Mouse (Mus musculus): ENCODE results near the gene Oprm1. TPM values are rescaled to one million over a fixed set of nuclear protein-coding genes. Genes with fewer than 3 reads are reported as not detected.

Oprm1 gene
- polyA plus RNA-seq, 1 experiment = 2.1 TPM

GRCm38 (mm10) chr10:6790226-6790625 is 31.9 kb downstream of the Oprm1 start:
- Histone ChIP-seq H3K4me1 (ENCODE audit: control insufficient read depth, insufficient read depth, low read length) (no peaks in the 10 kb centered on the region), H3K27me3 (ENCODE audit: control insufficient read depth, insufficient read depth, low read length) (no peaks in the 10 kb centered on the region), H3K27ac (ENCODE audit: insufficient read depth, low read length) (no peak overlapping the region), H3K4me3 (replicated peaks; ENCODE audit: insufficient read depth, low read depth, low read length) (no peak overlapping the region)
- TF ChIP-seq POLR2A (IDR thresholded peaks at IDR 0.05; ENCODE audit: borderline replicate concordance, insufficient read depth, low read length) (no peak), CTCF (IDR thresholded peaks at IDR 0.05; ENCODE audit: borderline replicate concordance, insufficient read depth, low read depth, low read length) (no peak)
- no peak for DNase-seq

DNA sequence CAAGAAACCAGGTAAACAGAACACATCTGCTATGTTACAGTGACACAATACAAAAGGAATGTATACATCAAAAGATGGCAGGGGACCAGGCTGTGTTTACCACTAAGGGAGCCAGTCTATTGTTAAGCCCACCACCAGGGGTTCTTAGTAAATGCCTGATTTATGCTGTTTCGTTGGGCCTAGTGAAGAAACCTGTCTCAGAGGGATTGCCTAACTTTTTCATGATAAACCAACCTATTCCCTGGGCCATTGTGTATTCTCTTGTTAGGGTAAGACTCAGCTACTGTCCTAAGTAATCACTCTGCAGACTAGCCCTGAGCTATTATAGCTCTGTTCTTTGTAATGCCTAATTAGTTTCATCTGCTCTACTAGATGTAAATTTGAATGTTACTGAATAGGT is 62.3 kb downstream of the Oprm1 start:
- H3K4me3 ChIP-seq (replicated peaks; ENCODE audit: insufficient read depth, low read depth, low read length) = no peak overlapping the region
- H3K27me3 ChIP-seq (ENCODE audit: control insufficient read depth, insufficient read depth, low read length) = no peaks in the 10 kb centered on the region
- DNase-seq = no peak
- H3K27ac ChIP-seq (ENCODE audit: insufficient read depth, low read length) = no peak overlapping the region
- TF ChIP-seq POLR2A (IDR thresholded peaks at IDR 0.05; ENCODE audit: borderline replicate concordance, insufficient read depth, low read length) (no peak), CTCF (IDR thresholded peaks at IDR 0.05; ENCODE audit: borderline replicate concordance, insufficient read depth, low read depth, low read length) (no peak)
- WGBS = 21% methylated on average over 1 of the region's 1 CpGs
- H3K4me1 ChIP-seq (ENCODE audit: control insufficient read depth, insufficient read depth, low read length) = no peaks in the 10 kb centered on the region

- no peaks in the 10 kb centered on the region for H3K27me3 ChIP-seq (ENCODE audit: control insufficient read depth, insufficient read depth, low read length)
- H3K27ac ChIP-seq (ENCODE audit: insufficient read depth, low read length) = no peak overlapping the region
- 89% methylated on average over 1 of the region's 1 CpGs for WGBS
- no peak for TF ChIP-seq POLR2A (IDR thresholded peaks at IDR 0.05; ENCODE audit: borderline replicate concordance, insufficient read depth, low read length)
- TF ChIP-seq CTCF (IDR thresholded peaks at IDR 0.05; ENCODE audit: borderline replicate concordance, insufficient read depth, low read depth, low read length) = no peak
- H3K4me1 ChIP-seq (ENCODE audit: control insufficient read depth, insufficient read depth, low read length) = no peaks in the 10 kb centered on the region
- DNase-seq = no peak
- H3K4me3 ChIP-seq (replicated peaks; ENCODE audit: insufficient read depth, low read depth, low read length) = no peak overlapping the region
These were observed 83.9 kb downstream of the Oprm1 start for GRCm38 (mm10) chr10:6842225-6842624.

DNA sequence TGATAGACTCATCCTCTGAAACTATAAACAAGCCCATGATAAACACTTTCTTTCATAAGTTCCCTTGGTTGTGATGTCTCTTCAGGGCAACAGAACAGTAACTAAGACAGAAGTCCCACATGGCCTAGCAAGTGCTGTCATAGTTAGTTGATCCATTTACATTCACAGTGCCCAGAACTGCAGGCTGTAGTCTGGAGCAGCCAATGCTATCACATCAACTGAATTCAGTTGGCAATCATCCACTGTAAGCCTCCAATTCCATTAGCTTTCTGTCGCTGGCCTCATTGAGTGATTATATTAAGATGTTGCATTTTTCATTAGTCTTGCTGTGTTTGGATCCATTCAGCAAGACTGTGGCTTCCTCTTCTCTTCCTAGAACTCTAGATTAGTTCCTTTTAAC is 88.0 kb downstream of the Oprm1 start:
- H3K27ac ChIP-seq (ENCODE audit: insufficient read depth, low read length) = no peak overlapping the region
- no peaks in the 10 kb centered on the region for H3K27me3 ChIP-seq (ENCODE audit: control insufficient read depth, insufficient read depth, low read length)
- H3K4me3 ChIP-seq (replicated peaks; ENCODE audit: insufficient read depth, low read depth, low read length) = no peak overlapping the region
- no peak for DNase-seq
- no peak for TF ChIP-seq CTCF (IDR thresholded peaks at IDR 0.05; ENCODE audit: borderline replicate concordance, insufficient read depth, low read depth, low read length)
- 15% methylated on average over 1 of the region's 1 CpGs for WGBS
- peaks cover 5% of the 10 kb centered on the region for H3K4me1 ChIP-seq (ENCODE audit: control insufficient read depth, insufficient read depth, low read length)

GRCm38 (mm10) chr10:6848162-6848754 is 90.0 kb downstream of the Oprm1 start:
- H3K27ac ChIP-seq (ENCODE audit: insufficient read depth, low read length) = no peak overlapping the region
- no peak for DNase-seq
- no peak overlapping the region for H3K4me3 ChIP-seq (replicated peaks; ENCODE audit: insufficient read depth, low read depth, low read length)
- TF ChIP-seq POLR2A (IDR thresholded peaks at IDR 0.05; ENCODE audit: borderline replicate concordance, insufficient read depth, low read length) (no peak), CTCF (IDR thresholded peaks at IDR 0.05; ENCODE audit: borderline replicate concordance, insufficient read depth, low read depth, low read length) (no peak)
- no peaks in the 10 kb centered on the region for H3K27me3 ChIP-seq (ENCODE audit: control insufficient read depth, insufficient read depth, low read length)
- WGBS = 12% methylated on average over 7 of the region's 7 CpGs
- peaks cover 5% of the 10 kb centered on the region for H3K4me1 ChIP-seq (ENCODE audit: control insufficient read depth, insufficient read depth, low read length)

- Histone ChIP-seq H3K27me3 (ENCODE audit: control insufficient read depth, insufficient read depth, low read length) (no peaks in the 10 kb centered on the region), H3K4me3 (replicated peaks; ENCODE audit: insufficient read depth, low read depth, low read length) (no peak overlapping the region), H3K4me1 (ENCODE audit: control insufficient read depth, insufficient read depth, low read length) (peaks cover 5% of the 10 kb centered on the region), H3K27ac (ENCODE audit: insufficient read depth, low read length) (no peak overlapping the region)
- WGBS = 79% methylated on average over 2 of the region's 2 CpGs
- DNase-seq = no peak
- TF ChIP-seq CTCF (IDR thresholded peaks at IDR 0.05; ENCODE audit: borderline replicate concordance, insufficient read depth, low read depth, low read length) = no peak
- no peak for TF ChIP-seq POLR2A (IDR thresholded peaks at IDR 0.05; ENCODE audit: borderline replicate concordance, insufficient read depth, low read length)
These were observed 90.5 kb downstream of the Oprm1 start for GRCm38 (mm10) chr10:6848834-6849233.

- no peak overlapping the region for H3K27ac ChIP-seq (ENCODE audit: insufficient read depth, low read length)
- no peak for TF ChIP-seq CTCF (IDR thresholded peaks at IDR 0.05; ENCODE audit: borderline replicate concordance, insufficient read depth, low read depth, low read length)
- no peak for TF ChIP-seq POLR2A (IDR thresholded peaks at IDR 0.05; ENCODE audit: borderline replicate concordance, insufficient read depth, low read length)
- WGBS = 69% methylated on average over 3 of the region's 3 CpGs
- H3K4me3 ChIP-seq (replicated peaks; ENCODE audit: insufficient read depth, low read depth, low read length) = no peak overlapping the region
- no peaks in the 10 kb centered on the region for H3K4me1 ChIP-seq (ENCODE audit: control insufficient read depth, insufficient read depth, low read length)
- DNase-seq = no peak
- H3K27me3 ChIP-seq (ENCODE audit: control insufficient read depth, insufficient read depth, low read length) = no peaks in the 10 kb centered on the region
These were observed 97.5 kb downstream of the Oprm1 start for GRCm38 (mm10) chr10:6855812-6856211.

DNA sequence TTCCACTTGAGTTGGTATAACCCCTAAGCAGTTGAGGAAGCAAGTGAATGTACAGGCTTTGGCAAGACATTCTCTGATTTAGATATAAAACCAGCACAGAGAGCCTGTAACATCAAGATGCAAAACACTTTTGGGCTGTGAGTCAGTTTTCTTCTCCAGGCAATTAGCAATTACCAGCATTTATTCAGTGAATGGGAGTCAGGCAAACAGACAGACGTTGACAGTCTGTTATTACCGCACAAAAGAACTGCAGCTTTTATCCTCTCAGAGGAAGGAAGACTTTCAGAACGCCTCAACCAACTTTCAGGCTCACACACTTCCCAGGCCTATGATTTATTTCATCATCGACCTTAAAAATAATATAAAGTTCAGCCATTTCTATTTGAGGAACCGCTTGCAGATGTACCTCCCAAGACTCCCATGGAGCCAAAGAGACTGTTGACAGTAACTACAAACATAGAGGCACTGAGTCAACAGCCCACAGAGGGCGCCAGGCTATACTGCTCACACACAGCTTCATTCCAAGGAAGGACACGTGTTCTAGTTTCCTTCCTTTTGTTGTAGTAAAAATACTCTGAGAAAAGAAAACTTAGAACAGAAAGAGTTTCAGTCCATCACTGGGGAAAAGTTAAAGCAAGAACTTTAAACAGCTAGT is 113.2 kb downstream of the Oprm1 start:
- no peak for TF ChIP-seq CTCF (IDR thresholded peaks at IDR 0.05; ENCODE audit: borderline replicate concordance, insufficient read depth, low read depth, low read length)
- TF ChIP-seq POLR2A (IDR thresholded peaks at IDR 0.05; ENCODE audit: borderline replicate concordance, insufficient read depth, low read length) = no peak
- no peak for DNase-seq
- H3K4me3 ChIP-seq (replicated peaks; ENCODE audit: insufficient read depth, low read depth, low read length) = no peak overlapping the region
- 84% methylated on average over 7 of the region's 7 CpGs for WGBS
- no peaks in the 10 kb centered on the region for H3K4me1 ChIP-seq (ENCODE audit: control insufficient read depth, insufficient read depth, low read length)
- H3K27ac ChIP-seq (ENCODE audit: insufficient read depth, low read length) = no peak overlapping the region
- no peaks in the 10 kb centered on the region for H3K27me3 ChIP-seq (ENCODE audit: control insufficient read depth, insufficient read depth, low read length)
